Mouse (Mus musculus) hindbrain, postnatal 0 days (tissue): ENCODE data around the gene Dclre1b. TPM values are rescaled to one million over a fixed set of nuclear protein-coding genes. Genes with fewer than 3 reads are reported as not detected.

Experiments
- ATAC-seq: fragments of 200-750 bp; cut with Nextera tagmentation; 2 replicates; pipeline ENCODE4 v1.8.0; 2017; ENCODE audit warnings: mild to moderate bottlenecking, moderate TSS enrichment, moderate library complexity
- DNase-seq: peaks from one replicate; pipeline ENCODE4 v3.0.0-alpha.2; 2015; ENCODE audit warnings: low spot score
- H3K27ac ChIP-seq: fragments of 300-500 bp; sonication (generic); 2 replicates; pipeline ENCODE4 v1.5.1; 2014; ENCODE audit warnings: mild to moderate bottlenecking
- H3K27me3 ChIP-seq: fragments of 300-500 bp; sonication (generic); 2 replicates; pipeline ENCODE4 v1.6.1; 2014; ENCODE audit warnings: low read length, mixed read lengths; ENCODE audit not compliant: insufficient read depth
- H3K36me3 ChIP-seq: fragments of 300-500 bp; sonication (generic); 2 replicates; pipeline ENCODE4 v1.6.1; 2014; ENCODE audit warnings: low read length, mixed read lengths; ENCODE audit not compliant: insufficient read depth
- H3K4me1 ChIP-seq: fragments of 300-500 bp; sonication (generic); 2 replicates; pipeline ENCODE4 v1.6.1; 2014; ENCODE audit warnings: antibody characterized with exemption, low read length, mixed read lengths; ENCODE audit not compliant: insufficient read depth
- H3K4me2 ChIP-seq: fragments of 300-500 bp; sonication (generic); 2 replicates; pipeline ENCODE4 v1.6.1; 2014; ENCODE audit warnings: low read depth, mild to moderate bottlenecking, low read length, moderate library complexity, mixed read lengths
- H3K4me3 ChIP-seq: fragments of 300-500 bp; sonication (generic); 2 replicates; pipeline ENCODE4 v1.5.1; 2014; ENCODE audit warnings: low read length
- H3K9ac ChIP-seq: fragments of 300-500 bp; sonication (generic); replicated peaks from 2 replicates; pipeline ENCODE4 v1.6.1; 2014; ENCODE audit warnings: mild to moderate bottlenecking, low read length, moderate library complexity, mixed read lengths
- H3K9me3 ChIP-seq: fragments of 300-500 bp; sonication (generic); 2 replicates; pipeline ENCODE4 v1.6.1; 2016; ENCODE audit warnings: low read length, mixed read lengths
- CTCF ChIP-seq: IDR thresholded peaks from 2 replicates; pipeline ENCODE4 v1.5.1; 2016; ENCODE audit warnings: antibody characterized with exemption, control low read depth, low read depth
- WGBS: fragments of 180-500 bp; shearing (Covaris S2); extraction: QIAGEN DNeasy Blood & Tissue Kit; methylation state at CpG from one replicate; pipeline ENCODE4 v1.1.7; 2014; 5-methylcytosine and 5-hydroxymethylcytosine counted together
- polyA plus RNA-seq: library from polyadenylated mRNA; unstranded; fragments of >200 nt; fragmentation: Nextera tagmentation; extraction: Ambion mirVana; gene quantifications from 2 replicates; pipeline ENCODE4 v1.2.1, GENCODE M21; 2015
- total RNA-seq: library from RNA; depleted of rRNA; stranded (reverse); fragments of >200 nt; gene quantifications from 2 replicates; pipeline ENCODE4 v1.2.3, GENCODE M21; 2014; rRNA removed

Dclre1b gene
- total RNA-seq = 3.0 and 7.9 TPM in 2 replicates
- polyA plus RNA-seq = 15.4 and 19.1 TPM in 2 replicates

- ATAC-seq (peak; percentile 98), DNase-seq (peak; percentile 98)
- WGBS = under 1% methylated on average over 58 of the region's 70 CpGs
Observed at GRCm38 (mm10) chr3:103808891-103809798, at the start of gene Dclre1b, which contains the start of the genes Ap4b1 and Gm43064. Dclre1b (minus strand) TSS chr3:103809444. Ap4b1 (plus strand) TSS chr3:103809520. Gm43064 (plus strand) TSS chr3:103809573.

GRCm38 (mm10) chr3:103857977-103858563 is 48.8 kb upstream of the Dclre1b start:
- H3K4me1 ChIP-seq = no peaks in the 10 kb centered on the region; the same call in 1 of the 2 replicates
- H3K27ac ChIP-seq = no peak overlapping the region
- no peak overlapping the region for H3K9ac ChIP-seq
- H3K9me3 ChIP-seq = no peaks in the 10 kb centered on the region
- no peaks in the 10 kb centered on the region for H3K27me3 ChIP-seq
- no peak for DNase-seq
- H3K4me2 ChIP-seq = no peak overlapping the region
- no peak overlapping the region for H3K4me3 ChIP-seq
- ATAC-seq = no peak
- no peaks in the 10 kb centered on the region for H3K36me3 ChIP-seq
- 90% methylated on average over 6 of the region's 6 CpGs for WGBS
- no peak for TF ChIP-seq CTCF

More at GRCm38 (mm10) chr3:103808891-103809798, at the start of gene Dclre1b, which contains the start of the genes Ap4b1 and Gm43064:
- Histone ChIP-seq H3K4me1 (peaks cover 15% of the 10 kb centered on the region), H3K36me3 (peaks cover 8% of the 10 kb centered on the region; the same call in 1 of the 2 replicates), H3K9me3 (no peaks in the 10 kb centered on the region), H3K4me3 (peak within 1 kb of the TSS; percentile 88), H3K9ac (peak within 1 kb of the TSS; percentile 87), H3K4me2 (peak within 1 kb of the TSS; percentile 89), H3K27me3 (no peaks in the 10 kb centered on the region), H3K27ac (peak within 1 kb of the TSS; percentile 93)
- no peak for TF ChIP-seq CTCF

DNA sequence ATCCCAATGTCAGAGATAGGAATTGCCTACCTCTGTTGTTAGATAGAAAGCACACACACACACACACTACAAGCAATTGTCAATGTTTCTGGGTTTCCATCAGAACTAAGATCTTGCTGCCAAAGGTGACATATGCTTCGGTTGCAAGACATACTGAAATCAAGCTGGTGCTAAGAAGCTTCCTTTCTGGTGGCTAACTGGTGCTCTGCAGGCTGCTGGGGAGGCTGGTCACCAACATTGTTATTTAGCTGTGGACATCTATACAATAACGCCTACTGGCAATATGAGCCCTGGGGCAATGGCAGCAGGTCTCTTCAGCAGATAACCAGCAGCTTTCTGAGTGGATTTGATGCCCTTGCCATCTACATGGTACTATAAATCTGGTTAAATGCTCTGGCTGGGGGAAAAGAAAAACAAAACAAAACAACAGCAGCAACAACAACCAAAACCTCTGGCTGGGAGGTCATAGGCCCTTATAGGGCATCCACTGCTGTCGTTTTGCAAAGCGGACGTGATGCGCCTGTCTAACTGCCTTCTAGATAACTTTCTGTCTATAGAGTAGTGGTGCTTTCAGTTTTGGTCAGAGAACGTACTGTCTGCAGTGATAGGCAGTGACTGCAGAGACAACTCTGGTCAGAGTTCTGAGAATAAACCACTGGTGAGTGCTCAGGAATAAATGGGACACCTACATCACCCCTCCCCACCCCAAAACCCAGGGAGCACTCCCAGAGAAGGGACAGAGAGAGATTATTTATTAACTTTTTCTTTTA is 48.0 kb upstream of the Dclre1b start:
- Histone ChIP-seq H3K4me3 (no peak overlapping the region), H3K9ac (no peak overlapping the region), H3K36me3 (no peaks in the 10 kb centered on the region), H3K27me3 (no peaks in the 10 kb centered on the region), H3K4me1 (no peaks in the 10 kb centered on the region; the same call in 1 of the 2 replicates), H3K9me3 (no peaks in the 10 kb centered on the region), H3K27ac (no peak overlapping the region), H3K4me2 (no peak overlapping the region)
- TF ChIP-seq CTCF = no peak
- DNase-seq (no peak), ATAC-seq (no peak)
- 92% methylated on average over 7 of the region's 7 CpGs for WGBS

GRCm38 (mm10) chr3:103853804-103854203 is 44.6 kb upstream of the Dclre1b start:
- peak; percentile 48 for DNase-seq
- ATAC-seq = no peak
- no peak for TF ChIP-seq CTCF
- no peak overlapping the region for H3K4me3 ChIP-seq
- WGBS = 51% methylated on average over 8 of the region's 8 CpGs
- H3K36me3 ChIP-seq = no peaks in the 10 kb centered on the region
- no peaks in the 10 kb centered on the region for H3K9me3 ChIP-seq
- H3K9ac ChIP-seq = no peak overlapping the region
- H3K4me1 ChIP-seq = no peaks in the 10 kb centered on the region
- no peaks in the 10 kb centered on the region for H3K27me3 ChIP-seq
- no peak overlapping the region for H3K4me2 ChIP-seq
- H3K27ac ChIP-seq = no peak overlapping the region

DNA sequence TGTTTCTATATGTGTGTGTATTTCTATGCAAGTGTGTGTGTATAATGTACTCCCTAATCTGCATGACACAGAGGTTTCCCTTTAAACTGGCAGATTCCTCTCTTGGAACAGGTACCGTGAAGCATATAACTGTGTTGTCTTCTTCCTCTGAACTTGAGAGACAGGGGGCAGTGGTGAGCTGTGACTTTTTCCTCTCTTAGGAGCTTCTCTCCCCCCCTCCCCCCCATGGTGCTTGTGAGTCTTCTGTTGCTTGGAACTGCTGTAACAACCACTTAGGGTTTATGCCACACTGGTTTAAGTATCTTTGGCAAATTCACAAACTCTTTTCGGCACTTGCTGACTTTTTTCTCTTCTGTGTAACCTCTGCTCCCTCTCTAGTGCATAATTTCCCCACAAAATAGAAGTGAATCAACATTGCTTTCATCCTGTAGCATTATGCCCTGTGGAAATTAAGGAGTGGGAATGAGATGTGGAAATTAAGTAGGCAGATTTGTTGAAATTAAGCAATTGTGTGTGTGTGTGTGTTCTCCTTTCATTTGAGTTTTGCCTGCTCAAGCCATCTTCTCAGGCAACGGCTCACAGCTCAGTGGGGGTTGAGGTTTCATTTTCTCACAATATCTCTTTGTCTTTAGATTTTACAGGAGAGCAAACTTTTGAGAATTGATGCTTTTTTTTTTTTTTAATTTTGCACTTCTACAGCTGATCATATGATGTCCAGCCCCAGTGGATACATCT is 43.5 kb upstream of the Dclre1b start:
- H3K4me2 ChIP-seq = no peak overlapping the region
- H3K4me1 ChIP-seq = no peaks in the 10 kb centered on the region
- H3K9ac ChIP-seq = no peak overlapping the region
- no peak overlapping the region for H3K4me3 ChIP-seq
- peak; percentile 58; the same call in 1 of the 2 replicates for ATAC-seq
- peak; percentile 66 for TF ChIP-seq CTCF
- H3K9me3 ChIP-seq = no peaks in the 10 kb centered on the region
- no peaks in the 10 kb centered on the region for H3K36me3 ChIP-seq
- peak; percentile 64 for DNase-seq
- H3K27me3 ChIP-seq = no peaks in the 10 kb centered on the region
- no peak overlapping the region for H3K27ac ChIP-seq
- 49% methylated on average over 3 of the region's 3 CpGs for WGBS

DNA sequence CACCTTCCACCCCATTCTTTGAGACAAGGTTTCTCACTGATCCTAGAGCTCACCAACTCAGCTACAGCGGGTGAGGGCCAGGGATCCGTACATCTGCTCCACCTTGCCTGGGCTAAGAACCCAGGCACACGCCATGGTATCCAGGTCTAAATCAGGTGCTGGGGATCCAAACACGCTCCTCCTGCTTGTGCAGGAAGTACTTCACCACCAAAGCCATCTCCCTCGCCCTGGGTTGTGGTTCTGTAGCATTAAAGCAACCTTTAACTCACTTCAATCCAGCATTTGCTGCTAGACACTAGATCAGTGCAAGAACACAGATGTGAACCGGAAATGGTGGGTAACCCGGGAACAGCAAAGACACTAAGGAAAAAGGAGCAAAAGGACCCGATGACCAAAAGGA is 42.6 kb upstream of the Dclre1b start:
- WGBS = 87% methylated on average over 8 of the region's 8 CpGs
- H3K27ac ChIP-seq = no peak overlapping the region
- no peak for TF ChIP-seq CTCF
- no peak overlapping the region for H3K4me3 ChIP-seq
- H3K4me1 ChIP-seq = no peaks in the 10 kb centered on the region
- no peak overlapping the region for H3K9ac ChIP-seq
- ATAC-seq = no peak
- no peaks in the 10 kb centered on the region for H3K27me3 ChIP-seq
- no peak overlapping the region for H3K4me2 ChIP-seq
- no peaks in the 10 kb centered on the region for H3K36me3 ChIP-seq
- no peaks in the 10 kb centered on the region for H3K9me3 ChIP-seq
- no peak for DNase-seq
